Mouse (Mus musculus) hindbrain, postnatal 0 days (tissue): ENCODE measurements around the gene Atp6v1fnb. TPM values are rescaled to one million over a fixed set of nuclear protein-coding genes. Genes with fewer than 3 reads are reported as not detected.

Experiments
- ATAC-seq: fragments of 200-750 bp; cut with Nextera tagmentation; 2 replicates; pipeline ENCODE4 v1.8.0; 2017; ENCODE audit warnings: mild to moderate bottlenecking, moderate TSS enrichment, moderate library complexity
- DNase-seq: peaks from one replicate; pipeline ENCODE4 v3.0.0-alpha.2; 2015; ENCODE audit warnings: low spot score
- H3K27ac ChIP-seq: fragments of 300-500 bp; sonication (generic); 2 replicates; pipeline ENCODE4 v1.5.1; 2014; ENCODE audit warnings: mild to moderate bottlenecking
- H3K27me3 ChIP-seq: fragments of 300-500 bp; sonication (generic); 2 replicates; pipeline ENCODE4 v1.6.1; 2014; ENCODE audit warnings: low read length, mixed read lengths; ENCODE audit not compliant: insufficient read depth
- H3K36me3 ChIP-seq: fragments of 300-500 bp; sonication (generic); 2 replicates; pipeline ENCODE4 v1.6.1; 2014; ENCODE audit warnings: low read length, mixed read lengths; ENCODE audit not compliant: insufficient read depth
- H3K4me1 ChIP-seq: fragments of 300-500 bp; sonication (generic); 2 replicates; pipeline ENCODE4 v1.6.1; 2014; ENCODE audit warnings: antibody characterized with exemption, low read length, mixed read lengths; ENCODE audit not compliant: insufficient read depth
- H3K4me2 ChIP-seq: fragments of 300-500 bp; sonication (generic); 2 replicates; pipeline ENCODE4 v1.6.1; 2014; ENCODE audit warnings: low read depth, mild to moderate bottlenecking, low read length, moderate library complexity, mixed read lengths
- H3K4me3 ChIP-seq: fragments of 300-500 bp; sonication (generic); 2 replicates; pipeline ENCODE4 v1.5.1; 2014; ENCODE audit warnings: low read length
- H3K9ac ChIP-seq: fragments of 300-500 bp; sonication (generic); replicated peaks from 2 replicates; pipeline ENCODE4 v1.6.1; 2014; ENCODE audit warnings: mild to moderate bottlenecking, low read length, moderate library complexity, mixed read lengths
- H3K9me3 ChIP-seq: fragments of 300-500 bp; sonication (generic); 2 replicates; pipeline ENCODE4 v1.6.1; 2016; ENCODE audit warnings: low read length, mixed read lengths
- CTCF ChIP-seq: IDR thresholded peaks from 2 replicates; pipeline ENCODE4 v1.5.1; 2016; ENCODE audit warnings: antibody characterized with exemption, control low read depth, low read depth
- WGBS: fragments of 180-500 bp; shearing (Covaris S2); extraction: QIAGEN DNeasy Blood & Tissue Kit; methylation state at CpG from one replicate; pipeline ENCODE4 v1.1.7; 2014; 5-methylcytosine and 5-hydroxymethylcytosine counted together
- polyA plus RNA-seq: library from polyadenylated mRNA; unstranded; fragments of >200 nt; fragmentation: Nextera tagmentation; extraction: Ambion mirVana; gene quantifications from 2 replicates; pipeline ENCODE4 v1.2.1, GENCODE M21; 2015
- total RNA-seq: library from RNA; depleted of rRNA; stranded (reverse); fragments of >200 nt; gene quantifications from 2 replicates; pipeline ENCODE4 v1.2.3, GENCODE M21; 2014

Gene Atp6v1fnb
- total and polyA plus RNA-seq, 2 experiments from 2014 or later: not detected

GRCm38 (mm10) chr6:29436461-29436934, 34.7 kb upstream of the Atp6v1fnb start:
- ATAC-seq (peak; percentile 47), DNase-seq (peak; percentile 57)
- Histone ChIP-seq H3K4me2 (peak overlapping the region; percentile 60; the same call in 1 of the 2 replicates), H3K9me3 (no peaks in the 10 kb centered on the region), H3K36me3 (no peaks in the 10 kb centered on the region), H3K9ac (0 out of 2 replicates have a peak overlapping the region, but pooled peaks have one; percentile 17), H3K27ac (peak overlapping the region; percentile 64; the same call in 1 of the 2 replicates), H3K4me3 (no peak overlapping the region), H3K27me3 (peaks cover 13% of the 10 kb centered on the region), H3K4me1 (peaks cover 16% of the 10 kb centered on the region; the same call in 1 of the 2 replicates)
- no peak for TF ChIP-seq CTCF
- 7% methylated on average over 11 of the region's 11 CpGs for WGBS

- Histone ChIP-seq H3K9ac (no peak overlapping the region), H3K9me3 (no peaks in the 10 kb centered on the region), H3K4me2 (no peak overlapping the region), H3K27ac (no peak overlapping the region), H3K36me3 (no peaks in the 10 kb centered on the region), H3K4me3 (no peak overlapping the region), H3K27me3 (0 out of 2 replicates have a peak, but pooled peaks cover under 1% of the 10 kb centered on the region), H3K4me1 (peaks cover 11% of the 10 kb centered on the region; the same call in 1 of the 2 replicates)
- DNase-seq (peak; percentile 18), ATAC-seq (no peak)
- WGBS: 36% methylated on average over 4 of the region's 4 CpGs
- TF ChIP-seq CTCF: no peak
Measured at GRCm38 (mm10) chr6:29439251-29439650, 32.0 kb upstream of the Atp6v1fnb start.

GRCm38 (mm10) chr6:29439789-29440188, 31.4 kb upstream of the Atp6v1fnb start:
- no peak for DNase-seq
- WGBS: 80% methylated on average over 6 of the region's 6 CpGs
- Histone ChIP-seq H3K36me3 (no peaks in the 10 kb centered on the region), H3K9me3 (no peaks in the 10 kb centered on the region), H3K4me2 (no peak overlapping the region), H3K4me1 (peaks cover 11% of the 10 kb centered on the region; the same call in 1 of the 2 replicates), H3K9ac (no peak overlapping the region), H3K27me3 (no peaks in the 10 kb centered on the region), H3K4me3 (no peak overlapping the region), H3K27ac (no peak overlapping the region)
- no peak for ATAC-seq
- TF ChIP-seq CTCF: no peak

GRCm38 (mm10) chr6:29444773-29445172, 26.5 kb upstream of the Atp6v1fnb start:
- Histone ChIP-seq H3K4me2 (no peak overlapping the region), H3K36me3 (no peaks in the 10 kb centered on the region), H3K27me3 (no peaks in the 10 kb centered on the region), H3K9me3 (no peaks in the 10 kb centered on the region), H3K4me3 (no peak overlapping the region), H3K9ac (no peak overlapping the region), H3K4me1 (no peaks in the 10 kb centered on the region), H3K27ac (no peak overlapping the region)
- DNase-seq: peak; percentile 28
- TF ChIP-seq CTCF: peak; percentile 67
- 66% methylated on average over 11 of the region's 11 CpGs for WGBS
- ATAC-seq: no peak

GRCm38 (mm10) chr6:29445354-29445753, 25.9 kb upstream of the Atp6v1fnb start:
- TF ChIP-seq CTCF: no peak
- 93% methylated on average over 7 of the region's 7 CpGs for WGBS
- H3K27ac ChIP-seq: no peak overlapping the region
- no peaks in the 10 kb centered on the region for H3K27me3 ChIP-seq
- ATAC-seq (no peak), DNase-seq (no peak)
- H3K9ac ChIP-seq: no peak overlapping the region
- H3K9me3 ChIP-seq: no peaks in the 10 kb centered on the region
- no peaks in the 10 kb centered on the region for H3K4me1 ChIP-seq
- no peak overlapping the region for H3K4me2 ChIP-seq
- no peak overlapping the region for H3K4me3 ChIP-seq
- no peaks in the 10 kb centered on the region for H3K36me3 ChIP-seq

- 32% methylated on average over 4 of the region's 4 CpGs for WGBS
- H3K36me3 ChIP-seq: no peaks in the 10 kb centered on the region
- H3K4me1 ChIP-seq: no peaks in the 10 kb centered on the region
- H3K9ac ChIP-seq: no peak overlapping the region
- no peak overlapping the region for H3K4me2 ChIP-seq
- TF ChIP-seq CTCF: no peak
- no peaks in the 10 kb centered on the region for H3K9me3 ChIP-seq
- H3K27ac ChIP-seq: no peak overlapping the region
- H3K27me3 ChIP-seq: no peaks in the 10 kb centered on the region
- H3K4me3 ChIP-seq: no peak overlapping the region
- ATAC-seq: peak; percentile 49
- no peak for DNase-seq
Measured at GRCm38 (mm10) chr6:29449858-29450257, 21.4 kb upstream of the Atp6v1fnb start.

GRCm38 (mm10) chr6:29450667-29451066, 20.6 kb upstream of the Atp6v1fnb start:
- no peak overlapping the region for H3K4me3 ChIP-seq
- no peaks in the 10 kb centered on the region for H3K4me1 ChIP-seq
- DNase-seq (no peak), ATAC-seq (no peak)
- no peak overlapping the region for H3K9ac ChIP-seq
- no peaks in the 10 kb centered on the region for H3K27me3 ChIP-seq
- no peak overlapping the region for H3K27ac ChIP-seq
- no peaks in the 10 kb centered on the region for H3K36me3 ChIP-seq
- no peak for TF ChIP-seq CTCF
- WGBS: 96% methylated on average over 6 of the region's 6 CpGs
- no peaks in the 10 kb centered on the region for H3K9me3 ChIP-seq
- H3K4me2 ChIP-seq: no peak overlapping the region
